Mouse (Mus musculus): ENCODE data around the gene Dbil5.
A peak's percentile ranks its signal among the peaks of the same experiment; 100 is the strongest.

Dbil5 gene

GRCm38 (mm10) chr11:76236136-76236535 lies 18.7 kb downstream of the Dbil5 start:
- no peak for DNase-seq (ENCODE audit: low read depth, low spot score)

DNA sequence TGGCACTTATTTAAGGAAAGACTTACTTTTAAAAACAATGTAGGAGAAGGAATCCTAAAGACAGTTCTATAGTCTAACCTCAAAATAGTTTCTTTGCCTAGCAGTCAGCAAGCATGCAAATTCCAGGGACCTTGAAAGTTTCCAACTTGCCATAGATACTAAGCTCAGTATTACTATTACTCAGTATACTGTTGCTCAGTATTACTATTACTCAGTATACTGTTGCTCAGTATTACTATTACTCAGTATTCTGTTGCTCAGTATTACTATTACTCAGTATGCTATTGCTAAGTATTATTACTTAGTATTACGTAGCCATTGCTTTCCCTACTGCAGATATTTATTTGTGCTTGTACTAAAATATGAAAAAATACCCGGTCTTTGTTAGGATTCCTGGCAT lies 22.3 kb downstream of the Dbil5 start:
- DNase-seq (ENCODE audit: low read depth, low spot score), result no peak

DNA sequence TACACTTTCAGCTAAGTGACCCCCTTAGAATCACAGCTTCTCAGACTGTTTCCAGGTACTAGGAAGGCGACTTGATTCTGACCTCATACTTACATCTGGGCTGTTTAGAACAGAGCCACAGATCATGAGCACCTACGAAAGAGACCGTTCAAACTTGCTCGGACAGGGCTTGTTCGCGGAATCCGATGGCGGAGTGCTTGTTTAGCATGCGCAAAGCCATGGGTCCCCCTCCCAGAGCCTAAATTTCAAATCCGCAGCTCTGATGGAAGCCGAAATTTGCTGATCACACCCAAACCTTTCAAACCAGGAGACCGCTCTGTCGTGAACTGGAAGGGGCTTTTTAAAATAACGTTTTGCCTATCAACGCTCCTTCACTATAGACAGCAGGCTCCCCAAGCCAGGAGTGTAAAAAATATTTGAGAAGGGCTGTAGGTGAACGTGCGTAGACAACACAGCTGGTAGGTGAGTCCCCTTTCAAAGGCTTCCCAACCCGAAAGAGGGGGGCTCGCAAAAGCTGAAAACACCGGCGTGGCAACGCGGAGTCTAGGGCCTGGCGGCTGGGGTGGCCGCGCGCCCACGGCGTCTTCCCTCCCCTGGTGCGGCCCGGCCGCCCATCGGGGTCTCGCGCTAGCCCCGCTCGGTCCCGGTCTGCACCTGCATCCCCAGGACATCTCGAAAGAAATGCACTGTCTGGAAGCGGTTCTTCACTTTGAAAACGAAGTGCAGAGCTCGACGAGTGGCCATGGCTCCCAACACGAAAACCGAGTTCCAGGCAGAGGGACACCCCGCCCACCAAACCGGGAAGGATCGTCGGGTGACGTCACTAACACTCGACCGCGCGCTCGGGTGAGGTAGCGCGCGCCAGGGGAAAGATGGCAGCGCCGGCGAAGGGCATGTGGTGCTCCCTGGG lies 25.7 kb downstream of the Dbil5 start, which contains the start of the genes Mrm3 and Glod4:
Gene Mrm3, plus strand, starts transcription at position 815 of the 910 bp plus-strand sequence.
Gene Glod4, minus strand, starts transcription at position 825 of the 910 bp plus-strand sequence.
- DNase-seq (ENCODE audit: low read depth, low spot score), result peak; percentile 90

GRCm38 (mm10) chr11:76243811-76244546 lies 26.6 kb downstream of the Dbil5 start:
- no peak for DNase-seq (ENCODE audit: low read depth, low spot score)

GRCm38 (mm10) chr11:76246439-76246838 lies 29.0 kb downstream of the Dbil5 start:
- DNase-seq (ENCODE audit: low read depth, low spot score), result no peak

- no peak for DNase-seq (ENCODE audit: low read depth, low spot score)
Observed at GRCm38 (mm10) chr11:76247239-76247638, 29.8 kb downstream of the Dbil5 start.

GRCm38 (mm10) chr11:76252036-76252435 lies 34.6 kb downstream of the Dbil5 start:
- DNase-seq (ENCODE audit: low read depth, low spot score), result no peak

DNA sequence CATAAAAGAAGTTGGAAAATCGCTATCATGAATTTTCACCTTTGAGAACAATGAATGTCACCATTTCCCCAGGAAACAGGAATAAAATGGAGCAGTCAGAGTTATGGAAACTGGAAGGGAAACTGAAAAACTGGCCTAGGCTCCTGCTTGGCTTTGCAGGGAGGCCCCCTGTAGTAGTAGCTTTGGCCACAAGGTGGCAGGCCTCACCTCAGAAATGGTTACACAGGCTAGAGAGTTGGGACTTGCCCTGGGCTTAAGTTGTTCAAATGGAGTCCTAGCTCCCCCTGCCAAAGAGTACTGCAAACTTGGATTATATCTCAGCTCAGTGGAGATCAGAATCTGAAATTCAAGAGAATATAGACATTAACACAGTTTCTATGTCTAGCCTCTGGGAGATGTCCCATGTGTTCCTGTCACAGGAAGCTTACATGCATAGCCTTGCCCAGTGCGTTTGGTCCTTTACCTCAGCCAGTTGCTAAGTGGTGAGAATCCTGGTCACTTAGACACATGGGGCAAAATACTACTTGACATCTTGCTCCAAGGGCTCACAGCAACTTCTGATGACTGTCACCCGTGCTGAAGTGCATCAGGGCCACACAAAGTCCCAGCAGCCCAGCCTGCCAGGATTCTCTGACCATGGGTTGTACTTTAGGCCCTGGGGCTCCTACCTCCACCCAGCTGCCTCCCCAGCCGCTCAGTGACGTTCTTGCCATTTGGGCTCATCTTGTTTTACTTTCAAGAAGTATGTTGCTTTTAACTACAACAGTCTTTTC lies 35.9 kb downstream of the Dbil5 start:
- DNase-seq (ENCODE audit: low read depth, low spot score), result peak; percentile 64

GRCm38 (mm10) chr11:76253918-76254264 lies 36.5 kb downstream of the Dbil5 start:
- no peak for DNase-seq (ENCODE audit: low read depth, low spot score)

DNA sequence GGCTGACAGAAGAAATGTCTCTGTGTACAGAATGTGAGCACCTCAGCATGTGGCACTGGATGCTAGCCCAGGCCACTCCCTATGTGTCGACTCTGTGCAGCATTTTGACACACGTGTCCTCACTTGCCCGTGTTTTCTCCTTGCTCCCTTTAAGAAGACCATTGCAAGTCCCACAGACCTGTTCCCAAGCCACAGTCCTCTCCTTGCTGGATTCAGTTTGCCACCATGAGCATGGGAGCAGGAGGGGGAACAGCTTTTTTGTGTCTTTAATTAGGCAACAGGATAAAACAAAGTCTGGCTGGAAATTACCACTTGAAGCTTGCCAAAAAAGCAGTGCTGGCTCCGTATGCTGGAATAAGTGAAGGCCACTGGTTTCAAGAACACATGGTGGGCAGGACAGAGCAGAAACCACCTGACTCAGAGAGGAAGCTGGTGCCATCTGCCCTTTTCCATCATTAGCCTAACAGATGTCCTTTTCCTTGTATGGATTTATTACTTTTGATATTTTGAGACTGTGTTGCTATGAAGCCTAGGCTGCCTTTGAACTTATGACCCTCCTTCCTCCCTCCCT lies 38.1 kb downstream of the Dbil5 start:
- DNase-seq (ENCODE audit: low read depth, low spot score), result no peak

- DNase-seq (ENCODE audit: low read depth, low spot score), result no peak
Observed at GRCm38 (mm10) chr11:76256129-76256528, 38.7 kb downstream of the Dbil5 start.

GRCm38 (mm10) chr11:76257386-76257785 lies 40.0 kb downstream of the Dbil5 start:
- no peak for DNase-seq (ENCODE audit: low read depth, low spot score)

- no peak for DNase-seq (ENCODE audit: low read depth, low spot score)
Observed at GRCm38 (mm10) chr11:76258511-76258910, 41.1 kb downstream of the Dbil5 start.

GRCm38 (mm10) chr11:76260208-76261050 lies 43.0 kb downstream of the Dbil5 start:
- no peak for DNase-seq (ENCODE audit: low read depth, low spot score)

- no peak for DNase-seq (ENCODE audit: low read depth, low spot score)
Observed at GRCm38 (mm10) chr11:76261224-76261623, 43.8 kb downstream of the Dbil5 start.

- DNase-seq (ENCODE audit: low read depth, low spot score), result no peak
Observed at GRCm38 (mm10) chr11:76262611-76263351, 45.4 kb downstream of the Dbil5 start.

GRCm38 (mm10) chr11:76267550-76267949 lies 50.1 kb downstream of the Dbil5 start:
- DNase-seq (ENCODE audit: low read depth, low spot score), result no peak

DNA sequence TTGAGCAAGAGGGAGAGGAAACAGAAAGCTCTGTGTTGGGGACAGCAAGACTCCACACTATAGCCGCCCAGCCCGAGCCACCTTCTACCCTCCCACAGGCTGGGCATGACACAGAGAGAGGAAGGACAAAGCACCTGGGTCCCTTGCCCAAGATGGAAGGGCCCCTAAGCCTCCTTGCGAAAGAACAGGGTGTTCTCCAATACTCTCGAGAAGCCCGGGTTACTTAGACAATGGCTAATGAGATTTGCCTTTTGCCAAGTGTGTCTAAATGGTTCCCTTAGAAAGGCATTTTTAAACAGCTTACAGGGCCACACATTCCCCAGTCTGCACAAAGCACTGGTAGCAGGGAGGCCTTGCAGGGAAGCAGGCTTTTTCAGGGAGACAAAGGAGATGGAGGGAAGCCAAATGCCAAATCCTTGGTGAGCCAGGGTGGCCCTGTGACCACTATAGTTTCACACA lies 50.6 kb downstream of the Dbil5 start:
- DNase-seq (ENCODE audit: low read depth, low spot score), result no peak
